Mouse (Mus musculus) cerebellum, adult (tissue): ENCODE measurements around the gene Pik3r1.
A peak's percentile ranks its signal among the peaks of the same experiment; 100 is the strongest.

Experiments
- ATAC-seq: cut with Nextera tagmentation; 2 replicates; pipeline ENCODE4 v1.9.2; 2017; ENCODE audit warnings: mild to moderate bottlenecking, moderate library complexity, mixed read lengths; ENCODE audit not compliant: insufficient number of reproducible peaks, low FRiP score, low TSS enrichment

The Pik3r1 gene

DNA sequence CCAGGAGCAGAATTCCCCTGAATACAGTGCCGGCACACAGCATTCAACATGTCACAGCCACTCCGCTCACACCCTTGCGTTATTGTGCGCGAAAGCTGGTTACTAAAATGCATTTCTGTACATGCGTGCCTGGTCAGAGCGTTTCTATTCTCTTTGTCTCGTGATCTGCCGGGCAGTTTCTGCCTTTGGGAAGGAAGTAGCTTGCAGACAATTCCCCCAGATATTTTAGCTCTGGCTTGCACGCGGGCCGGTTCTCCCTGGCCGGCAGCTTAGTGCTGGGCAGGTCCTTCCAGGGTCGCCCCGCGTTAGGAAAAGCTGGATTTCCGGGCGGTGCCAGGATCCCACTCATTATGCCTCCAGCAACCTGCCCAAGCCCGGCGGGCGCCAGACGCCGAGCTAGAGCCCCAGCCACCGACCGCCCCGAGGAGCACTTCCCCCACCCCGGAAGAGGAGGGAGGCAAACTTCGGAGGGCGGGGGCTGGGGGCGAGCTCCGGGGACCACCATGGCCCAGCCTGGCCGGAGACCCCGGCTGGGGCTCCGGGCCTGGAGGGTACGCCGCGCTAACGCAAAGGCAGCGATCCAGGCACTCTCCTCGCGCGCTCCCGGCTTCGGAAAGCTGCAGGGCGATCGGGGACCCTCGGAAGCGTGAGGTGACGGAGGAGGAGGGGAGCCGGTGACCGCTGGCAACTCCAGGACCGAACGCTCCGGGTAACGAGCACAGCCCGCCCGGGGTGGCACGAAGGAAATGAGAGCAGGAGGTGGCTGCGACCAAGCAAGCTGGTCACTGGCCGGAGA is 806 bp downstream of the Pik3r1 start:
- peak; percentile 28 for ATAC-seq

DNA sequence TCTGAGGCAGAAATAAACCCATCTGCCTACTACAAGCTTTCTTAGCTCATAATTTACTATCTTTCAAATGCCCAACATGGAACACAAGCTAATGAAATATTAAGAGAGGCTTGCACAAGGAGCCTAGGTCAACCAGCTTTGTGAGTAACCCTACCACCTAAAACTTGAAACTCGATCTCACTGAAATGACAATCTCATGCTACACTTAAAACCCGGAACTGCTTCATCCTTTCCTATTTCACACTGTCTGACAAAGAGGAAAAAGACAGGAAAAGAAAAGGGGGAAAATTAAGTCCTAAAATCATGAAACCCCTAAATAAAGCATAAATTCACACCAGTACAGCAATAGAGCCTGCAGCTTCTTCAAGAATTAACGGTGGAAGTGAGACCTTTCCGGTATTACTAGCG is 1.4 kb downstream of the Pik3r1 start:
- no peak for ATAC-seq

DNA sequence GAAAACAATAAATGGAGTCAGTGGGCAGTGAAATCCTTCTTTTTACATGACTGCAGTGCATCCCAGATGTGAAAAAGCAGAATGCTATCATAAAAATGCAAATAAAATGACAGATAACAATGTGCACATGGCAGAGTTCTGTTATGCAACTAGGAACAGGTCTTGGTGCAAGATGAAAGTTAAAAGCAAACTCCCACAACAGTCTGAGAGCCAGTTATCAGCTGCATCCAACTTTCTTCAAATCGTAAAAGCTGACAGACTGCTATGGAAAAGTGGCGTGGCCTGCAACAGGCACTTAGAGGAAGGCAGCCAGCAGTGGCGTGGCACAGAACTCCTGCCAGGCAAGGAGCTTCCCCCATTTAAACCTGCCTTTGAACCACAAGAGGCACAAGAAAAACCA is 2.0 kb downstream of the Pik3r1 start:
- no peak for ATAC-seq

DNA sequence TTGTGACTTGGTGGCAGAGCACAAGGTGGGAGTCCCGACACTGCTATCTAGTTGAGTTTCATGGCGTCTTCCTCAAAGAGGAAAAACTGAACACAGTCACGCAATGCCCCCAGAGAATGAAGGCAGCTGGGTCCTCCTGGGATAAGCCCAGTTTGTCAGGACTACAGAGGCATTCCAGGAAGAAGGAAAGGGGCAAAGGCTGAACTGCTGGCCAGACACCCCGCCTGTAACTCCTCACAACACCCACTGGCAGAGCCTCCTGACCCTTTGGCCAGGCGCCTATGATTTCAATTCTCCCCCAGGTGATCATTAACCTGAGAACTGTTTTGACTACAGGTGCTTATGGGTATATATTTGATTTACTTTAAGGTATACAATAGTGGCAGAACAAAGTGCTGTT is 3.9 kb downstream of the Pik3r1 start:
- ATAC-seq = no peak

DNA sequence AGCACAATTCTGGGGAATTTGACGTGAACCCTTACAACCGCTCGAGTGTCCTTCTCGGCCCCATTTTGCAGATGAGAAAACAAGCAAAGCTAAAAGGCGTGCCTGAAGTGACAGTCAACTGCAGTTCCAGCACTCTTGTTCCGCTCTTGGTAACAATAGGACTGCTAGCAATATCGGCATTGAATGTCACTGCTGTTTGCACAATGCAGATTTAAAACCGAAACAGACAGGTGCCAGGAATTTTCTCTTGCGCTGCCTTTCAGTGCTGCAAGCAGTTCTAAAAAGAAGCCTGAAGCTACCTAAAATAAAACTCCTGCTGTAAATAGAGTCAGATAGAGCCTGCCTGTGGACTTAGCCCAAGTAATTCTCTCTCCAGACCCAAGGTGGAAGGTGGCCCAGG is 4.3 kb downstream of the Pik3r1 start:
- no peak for ATAC-seq

DNA sequence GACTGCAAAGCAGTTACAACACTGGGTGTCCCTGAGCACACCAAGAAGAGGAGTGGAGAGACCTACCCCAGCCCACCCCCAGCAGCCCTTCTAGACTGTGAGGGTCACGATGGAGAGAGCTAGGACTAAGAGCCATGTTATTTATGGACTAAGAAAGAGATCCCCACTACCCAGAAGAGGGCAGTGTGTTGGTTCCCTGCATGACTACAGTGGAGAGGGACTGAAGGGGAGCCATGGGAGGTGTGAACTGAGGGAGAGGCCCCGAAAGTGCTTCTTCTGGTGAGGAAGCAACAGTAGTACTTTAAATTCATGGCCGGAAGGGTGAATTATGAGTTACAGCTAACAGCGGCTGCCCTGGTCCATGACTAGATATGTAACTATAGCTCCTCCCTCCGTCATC is 4.9 kb downstream of the Pik3r1 start:
- ATAC-seq = no peak

DNA sequence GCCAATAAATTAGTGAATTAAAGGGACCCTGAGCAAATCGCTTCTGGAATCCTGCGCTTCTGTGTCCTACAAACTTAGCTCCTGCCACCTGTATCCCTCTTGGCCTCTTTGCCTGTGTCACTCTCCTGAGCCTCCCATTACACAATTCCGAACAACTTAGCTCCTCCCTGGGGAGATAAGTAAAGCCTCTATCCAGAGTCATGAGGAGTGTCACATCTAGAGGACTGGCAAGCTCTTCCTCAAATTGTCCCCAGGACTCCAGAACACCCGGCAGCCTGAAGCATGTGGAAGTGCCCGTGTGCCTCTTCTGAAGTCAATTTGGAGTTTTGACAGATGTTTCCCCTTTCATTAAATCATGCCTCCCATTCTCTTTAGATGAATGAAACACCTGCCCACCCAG is 6.4 kb downstream of the Pik3r1 start:
- no peak for ATAC-seq

DNA sequence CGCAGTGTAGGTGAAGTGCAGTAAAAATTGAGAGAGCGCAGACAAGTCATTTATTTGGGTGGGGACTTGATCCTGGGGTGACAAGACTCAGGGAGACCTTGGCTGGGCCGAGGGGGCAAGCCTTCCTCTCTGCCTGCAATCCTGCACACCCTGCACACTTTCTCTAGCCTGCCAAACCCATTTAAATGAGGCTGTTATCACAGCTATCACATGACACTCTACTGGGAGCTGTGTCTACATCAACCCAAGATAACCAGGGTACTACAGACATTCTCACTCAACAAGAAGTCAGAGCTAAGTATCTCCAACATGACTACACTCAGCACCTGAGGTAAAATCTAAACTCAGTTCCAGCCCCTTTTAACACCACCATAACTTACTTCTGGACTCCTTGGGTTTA is 7.1 kb downstream of the Pik3r1 start:
- no peak for ATAC-seq

DNA sequence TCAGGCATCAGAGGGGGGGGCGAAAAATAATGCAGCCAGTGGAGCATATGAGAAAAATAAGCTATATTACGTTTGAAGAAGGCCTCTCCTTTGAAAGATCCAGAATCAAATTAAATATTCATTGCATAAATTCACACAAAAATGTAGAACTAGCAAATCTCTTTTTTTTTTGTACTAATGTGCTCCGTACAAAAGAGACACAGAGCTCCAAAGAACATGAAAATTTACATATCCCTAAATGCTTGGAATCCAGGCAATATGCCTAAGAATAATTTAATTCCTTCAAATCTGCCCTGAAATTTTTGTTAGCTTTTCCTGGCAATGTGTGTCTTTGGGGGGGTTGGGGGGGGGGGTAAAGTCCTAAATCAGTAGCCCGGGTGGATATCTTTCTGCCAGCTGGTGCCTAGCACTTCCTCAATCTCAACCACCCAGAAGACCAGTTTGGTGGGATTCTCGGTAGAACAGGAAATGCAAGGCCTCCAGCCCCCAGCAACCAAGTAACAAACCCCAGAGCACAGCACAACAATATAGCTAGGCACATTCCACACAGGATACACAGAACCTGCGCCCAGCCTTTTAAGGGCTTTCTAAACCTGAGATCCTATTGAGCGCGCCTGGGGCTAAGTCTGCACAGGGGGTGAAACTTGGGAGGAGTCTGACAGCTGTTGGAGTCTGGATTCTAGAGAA is 7.9 kb downstream of the Pik3r1 start:
- ATAC-seq = no peak

DNA sequence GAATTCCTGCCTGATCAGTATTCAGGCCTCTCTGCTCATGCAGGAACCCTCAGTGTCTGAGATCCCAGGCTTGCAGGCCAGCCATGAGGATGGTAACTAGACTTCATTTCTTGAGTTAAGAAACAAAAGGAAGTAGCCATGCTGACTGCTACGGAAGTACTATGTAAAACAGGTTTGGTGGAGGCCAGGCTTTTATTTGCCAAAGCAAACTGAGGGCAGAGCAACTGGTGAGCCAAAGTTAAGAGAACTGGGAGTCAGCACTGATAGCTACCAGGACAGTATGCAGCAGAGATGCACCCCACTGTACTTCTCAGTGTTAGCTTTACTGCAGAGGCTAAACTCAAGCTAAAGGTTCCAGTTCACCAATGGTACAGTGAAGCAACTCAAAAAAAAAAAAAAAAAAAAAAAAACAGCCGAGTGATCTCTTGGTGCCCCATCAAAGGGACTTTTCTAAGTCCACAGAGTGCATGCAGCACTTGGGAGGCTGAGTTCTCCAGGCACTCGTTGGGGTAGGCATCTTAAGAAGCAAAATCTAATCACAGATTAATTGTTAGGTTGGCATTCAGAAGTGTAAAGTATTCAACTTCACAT is 8.6 kb downstream of the Pik3r1 start:
- no peak for ATAC-seq

DNA sequence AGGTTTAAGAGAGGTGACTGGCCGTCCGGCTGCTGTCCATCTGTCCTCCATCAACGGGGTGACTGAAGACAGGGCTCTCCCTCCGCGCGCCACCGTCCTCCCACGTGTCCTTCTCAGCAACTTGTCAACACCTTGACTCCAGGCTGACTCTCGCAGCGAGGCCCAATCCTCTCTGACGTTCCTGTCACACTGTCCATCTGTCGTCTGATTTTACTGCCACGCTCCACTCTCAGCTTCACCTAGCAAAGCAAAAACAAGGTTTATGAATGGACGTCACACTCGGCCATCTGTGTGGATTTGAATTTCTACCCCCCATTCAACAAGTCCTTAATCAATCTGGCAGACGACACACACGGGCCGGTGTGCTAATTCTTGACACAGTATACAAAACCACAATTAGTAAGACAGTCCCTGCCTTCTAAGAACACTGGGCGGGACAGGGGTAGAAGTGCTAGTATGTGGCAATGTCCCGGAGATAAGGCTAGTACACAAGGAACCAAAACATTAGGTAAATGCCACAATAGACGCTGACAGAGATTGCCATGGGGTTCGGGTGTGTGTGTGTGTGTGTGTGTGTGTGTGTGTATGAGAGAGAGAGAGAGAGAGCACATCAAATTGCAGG is 10.1 kb downstream of the Pik3r1 start:
- no peak for ATAC-seq

DNA sequence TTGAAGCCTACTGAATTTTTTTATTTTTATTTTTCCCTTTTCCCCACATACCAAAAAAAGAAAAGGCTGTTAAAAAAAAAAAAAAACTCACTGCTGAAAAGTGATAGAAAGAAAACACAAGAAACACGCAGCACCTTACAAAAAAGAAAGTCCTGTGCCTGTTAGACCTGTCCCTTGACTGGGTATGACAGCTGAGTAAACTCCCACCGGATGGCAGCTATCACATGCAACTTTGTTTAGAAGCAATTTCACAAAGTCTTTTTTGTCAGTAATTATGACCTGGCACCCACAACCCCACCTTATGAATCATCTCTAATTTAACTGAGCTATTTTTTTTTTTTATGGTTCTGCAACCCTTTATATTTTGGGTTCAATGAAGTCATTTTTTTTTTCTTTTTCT is 12.8 kb downstream of the Pik3r1 start:
- no peak for ATAC-seq

DNA sequence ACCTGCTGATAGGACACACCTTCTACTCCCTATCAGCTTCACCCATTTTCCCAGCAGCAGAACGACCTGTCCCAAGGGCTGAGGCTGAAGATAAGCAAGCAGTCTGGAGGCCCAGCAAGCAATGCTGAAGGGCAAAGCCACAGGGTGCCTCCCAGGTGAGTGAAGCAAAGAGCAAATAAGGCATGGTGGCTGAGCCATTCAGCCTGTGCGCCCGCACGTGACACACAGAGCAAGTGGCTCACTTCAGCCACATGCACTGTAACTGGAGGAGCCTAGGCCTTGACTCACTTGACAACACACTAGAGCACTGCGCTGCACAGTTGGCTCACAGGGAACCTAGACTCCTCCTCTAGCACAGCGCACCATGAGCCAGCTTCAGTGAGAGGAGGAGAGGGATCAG is 14.4 kb downstream of the Pik3r1 start:
- no peak for ATAC-seq

DNA sequence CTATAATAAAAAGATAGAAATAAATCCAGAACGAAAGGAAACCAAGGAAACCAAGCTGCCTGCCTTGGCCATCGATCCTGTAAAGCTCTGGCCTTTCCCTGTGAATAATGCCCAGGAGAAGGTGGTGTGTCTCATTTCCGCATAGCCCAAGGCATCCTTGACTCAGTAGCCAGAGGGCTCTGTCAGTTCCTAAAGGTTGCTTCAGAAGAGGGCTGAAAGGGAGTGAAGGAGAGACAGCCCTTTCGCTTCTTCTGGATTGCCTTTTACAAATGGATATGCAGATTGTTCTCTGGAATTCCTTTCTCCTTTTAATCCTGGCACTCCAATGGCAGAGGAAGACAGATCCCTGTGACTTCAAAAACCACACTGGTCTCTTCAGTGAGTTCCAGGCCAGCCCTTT is 16.2 kb downstream of the Pik3r1 start:
- ATAC-seq = no peak

DNA sequence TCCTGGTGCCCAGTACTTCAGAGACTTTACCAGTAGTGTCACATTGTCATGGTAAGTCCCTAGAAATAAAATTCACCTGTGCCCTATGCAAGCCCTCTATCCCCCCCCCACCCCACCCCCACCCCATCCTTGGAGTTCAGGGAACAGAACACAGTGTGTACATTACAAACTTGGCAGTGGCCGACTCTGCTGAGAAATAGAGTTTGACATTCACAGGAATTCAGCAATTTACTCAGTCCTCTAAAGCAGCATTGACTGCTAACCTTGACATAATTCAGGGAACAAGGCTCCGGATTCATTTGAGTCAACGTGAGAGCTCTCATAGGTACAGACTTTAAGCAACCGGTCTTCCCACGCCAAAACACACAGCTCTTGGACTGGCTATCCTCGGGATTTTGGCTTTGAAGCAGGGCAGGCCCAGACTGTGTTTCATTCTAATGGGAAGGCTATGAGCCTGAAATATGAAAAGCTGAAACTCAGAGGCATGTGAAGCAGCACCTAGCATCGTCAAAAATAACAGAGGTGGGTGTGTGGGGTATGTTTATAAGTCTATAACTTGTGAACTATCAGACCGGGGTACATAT is 21.9 kb downstream of the Pik3r1 start:
- ATAC-seq = no peak

DNA sequence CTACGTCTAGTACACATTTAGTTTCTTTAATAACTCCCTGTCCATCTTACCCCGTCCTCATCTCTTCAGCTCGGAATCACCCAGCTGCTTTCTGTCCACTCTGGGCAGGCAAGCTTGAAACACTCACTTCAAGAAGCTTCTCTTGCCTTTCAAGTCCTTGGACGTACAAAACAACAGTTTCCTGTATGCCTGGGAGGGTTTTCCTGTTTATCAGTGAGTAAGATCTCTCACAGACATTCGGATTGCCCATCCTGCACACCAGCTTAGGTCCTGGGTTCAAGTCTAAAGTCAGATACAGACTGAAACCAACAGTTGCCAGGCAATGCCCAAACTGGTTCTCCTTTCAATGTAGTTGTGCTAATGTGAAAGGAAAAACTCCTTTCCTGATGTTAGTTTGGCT is 23.1 kb downstream of the Pik3r1 start:
- no peak for ATAC-seq

DNA sequence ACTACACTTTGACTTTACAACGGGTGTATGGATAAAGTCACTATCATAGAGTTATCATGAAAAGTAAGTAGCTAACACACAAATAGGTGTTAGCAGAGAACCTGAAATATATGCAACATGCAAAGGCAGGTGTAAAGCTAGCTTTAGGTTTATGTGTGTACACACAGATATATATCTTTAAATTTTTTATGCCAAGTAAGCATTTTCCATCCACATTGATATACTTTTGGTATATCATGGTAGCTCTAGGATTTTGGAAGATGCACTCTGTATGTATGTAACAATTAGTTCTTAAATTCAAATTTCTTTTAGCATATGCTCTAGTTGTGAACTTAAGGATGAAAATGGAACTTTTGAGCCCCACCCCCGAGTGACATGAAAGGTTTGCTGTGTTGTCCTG is 24.0 kb downstream of the Pik3r1 start:
- no peak for ATAC-seq

DNA sequence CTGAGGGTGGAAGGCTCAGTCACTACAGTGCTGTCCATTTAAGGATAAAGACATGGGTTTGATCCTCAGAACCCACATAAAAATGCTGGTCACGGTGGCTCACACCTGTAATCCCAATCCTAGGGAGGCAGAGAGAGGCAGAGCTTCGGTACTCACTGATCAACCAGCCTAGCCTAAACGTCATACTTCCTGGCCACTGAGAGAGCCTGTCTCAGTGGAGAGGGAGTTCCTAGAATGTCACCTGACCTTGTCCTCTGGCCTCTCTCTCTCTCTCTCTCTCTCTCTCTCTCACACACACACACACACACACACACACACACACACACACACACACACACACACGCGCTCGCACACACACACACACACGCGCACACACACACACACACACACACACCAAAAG is 24.8 kb downstream of the Pik3r1 start:
- no peak for ATAC-seq

DNA sequence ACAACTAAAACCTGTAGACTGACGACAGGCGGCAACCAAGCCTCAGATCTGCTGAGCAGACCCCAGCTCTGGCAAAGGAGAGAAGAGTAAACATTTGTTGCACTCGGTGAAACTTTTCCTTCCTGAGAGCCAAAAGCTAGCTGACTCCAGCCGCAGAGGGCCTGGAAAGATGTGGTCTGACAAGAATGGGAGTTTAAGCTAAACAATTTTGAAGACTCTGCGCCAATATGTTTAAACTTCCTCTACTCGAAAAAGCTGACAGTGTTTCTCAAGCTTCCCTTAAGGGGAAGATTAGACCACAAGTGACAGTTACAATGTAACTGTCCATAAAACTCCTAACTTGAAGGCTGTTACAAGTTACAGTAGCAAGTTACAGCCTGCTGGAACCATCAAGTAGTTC is 25.4 kb downstream of the Pik3r1 start:
- no peak for ATAC-seq

DNA sequence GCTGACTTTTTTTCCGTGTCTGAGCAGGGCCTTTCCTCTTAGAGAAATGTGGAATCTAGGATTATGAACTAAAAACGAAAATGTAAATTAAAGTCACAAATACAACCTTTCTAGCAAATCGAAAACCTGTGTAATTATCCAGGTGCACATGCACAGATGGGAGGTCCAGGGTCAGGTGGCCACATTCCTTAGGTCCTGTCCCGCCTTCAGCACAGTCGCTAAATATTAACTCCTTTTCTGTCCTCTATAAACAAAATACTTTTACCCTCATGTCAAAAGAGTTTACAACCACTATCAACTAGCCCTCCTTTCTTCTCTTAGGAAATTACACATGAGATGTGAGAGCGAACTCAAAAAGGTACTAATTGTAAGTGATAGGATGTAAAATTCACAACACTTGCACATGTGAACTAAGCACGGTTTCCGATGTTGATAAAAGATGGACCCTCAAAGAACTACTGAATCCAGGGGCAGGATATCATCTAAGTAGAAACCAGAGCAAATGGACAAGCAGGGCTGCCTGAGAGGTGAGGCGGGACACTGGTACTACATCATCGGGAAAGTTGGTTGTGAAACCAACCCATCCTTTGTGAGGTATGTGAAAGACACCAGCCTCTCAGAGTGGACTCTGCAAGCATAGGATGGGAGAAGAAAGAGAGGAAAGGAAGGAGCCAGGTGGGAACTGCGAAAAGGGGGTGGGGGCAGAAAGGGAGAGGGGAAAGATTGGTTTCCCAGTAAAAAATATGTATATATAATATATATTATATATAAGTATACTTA is 26.3 kb downstream of the Pik3r1 start:
- no peak for ATAC-seq
